Mouse (Mus musculus) kidney, adult 18-20 months (tissue): ENCODE data around the gene Sh3bp4.

ENCODE experiments used
- DNase-seq: peaks from one replicate; pipeline ENCODE4 v3.0.0; 2021

The Sh3bp4 gene

GRCm38 (mm10) chr1:89071371-89072142, 1.3 kb downstream of the Sh3bp4 start:
- DNase-seq: no peak

GRCm38 (mm10) chr1:89072143-89072990, 2.2 kb downstream of the Sh3bp4 start:
- peak; percentile 53 for DNase-seq

- DNase-seq: no peak
Observed at GRCm38 (mm10) chr1:89073291-89073846, 3.2 kb downstream of the Sh3bp4 start.

- no peak for DNase-seq
Observed at GRCm38 (mm10) chr1:89074678-89075077, 4.5 kb downstream of the Sh3bp4 start.

- DNase-seq: no peak
Observed at GRCm38 (mm10) chr1:89075120-89075519, 4.9 kb downstream of the Sh3bp4 start.

DNA sequence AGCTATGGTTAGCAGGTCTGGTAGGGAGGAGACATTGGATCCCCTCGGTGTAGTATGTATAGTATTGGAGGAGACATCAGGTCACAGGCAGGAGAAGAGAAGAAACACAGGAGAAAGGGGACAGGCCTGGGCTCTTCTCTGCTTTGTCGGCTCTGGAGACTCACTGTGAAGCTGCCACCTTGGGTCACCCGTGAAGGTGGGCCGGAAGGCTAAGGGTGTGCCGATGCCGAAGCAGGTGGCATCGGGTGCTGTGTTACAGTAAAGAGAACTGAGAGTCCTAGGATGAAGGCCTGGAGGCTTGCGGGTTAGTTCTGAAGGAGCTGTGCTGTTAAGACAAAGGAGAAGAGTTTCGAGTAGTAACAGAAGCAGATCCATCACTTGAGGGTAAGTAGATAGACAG, 6.6 kb downstream of the Sh3bp4 start:
- no peak for DNase-seq

- DNase-seq: no peak
Observed at GRCm38 (mm10) chr1:89078240-89078639, 8.0 kb downstream of the Sh3bp4 start.

GRCm38 (mm10) chr1:89078730-89079129, 8.5 kb downstream of the Sh3bp4 start:
- DNase-seq: no peak

DNA sequence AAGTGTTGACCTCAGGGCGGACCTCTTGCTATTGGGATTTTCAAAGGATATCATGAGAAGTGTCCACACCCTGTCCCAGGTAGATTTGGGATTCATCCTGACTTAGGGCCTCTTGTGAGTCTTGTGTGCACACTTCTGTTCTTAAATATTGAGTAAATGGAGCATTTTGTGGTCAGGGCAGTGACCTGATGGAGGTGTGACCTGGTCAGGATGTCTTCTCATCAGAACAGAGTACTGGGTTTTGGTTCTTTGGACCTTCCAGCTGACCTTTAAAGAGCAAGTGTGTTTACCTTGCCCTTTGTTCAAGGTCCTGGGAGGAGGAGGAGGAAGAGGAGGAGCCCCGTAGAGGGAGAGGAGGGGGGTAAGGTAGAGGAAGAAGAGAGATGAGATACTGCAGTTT, 9.0 kb downstream of the Sh3bp4 start:
- DNase-seq: no peak

DNA sequence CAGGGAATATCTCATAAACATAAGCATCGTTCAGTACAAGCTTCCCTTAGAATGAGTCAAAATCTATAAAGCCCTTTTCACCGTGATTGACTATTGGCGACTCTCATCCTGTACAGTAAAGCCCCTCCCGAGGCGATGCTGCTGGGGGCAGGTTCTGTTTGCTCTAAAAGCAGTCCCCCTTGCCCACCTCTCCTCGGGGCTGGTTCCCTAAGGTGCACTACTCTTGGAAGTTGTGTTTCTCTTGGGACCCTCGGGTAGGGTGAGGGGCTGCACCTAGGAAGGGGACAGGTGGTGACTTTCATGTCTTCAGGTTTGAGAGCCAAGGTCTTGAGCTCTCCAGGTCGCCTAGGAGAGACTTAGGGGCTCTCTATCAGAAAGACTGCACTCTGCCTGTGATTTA, 10.2 kb downstream of the Sh3bp4 start:
- DNase-seq: no peak

DNA sequence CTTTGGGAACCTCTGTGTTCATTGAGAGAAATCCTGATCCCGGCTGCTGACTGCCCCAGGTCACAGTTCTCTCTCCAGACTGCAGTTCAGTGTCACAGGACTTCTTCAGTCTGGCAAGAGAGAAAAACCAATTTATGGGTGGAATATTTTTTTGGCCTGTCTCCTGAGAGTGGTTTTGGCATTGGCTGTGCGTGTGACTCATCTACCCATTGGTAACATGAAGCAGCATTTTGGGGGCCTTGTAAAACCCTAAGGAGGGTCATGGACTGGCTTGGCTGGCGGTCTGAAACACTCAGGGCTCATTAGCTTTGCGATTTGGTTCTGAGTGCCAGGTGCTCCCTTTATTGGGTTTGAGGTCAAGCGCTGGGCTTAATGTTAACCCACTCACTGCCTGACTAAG, 10.6 kb downstream of the Sh3bp4 start:
- DNase-seq: peak; percentile 40

GRCm38 (mm10) chr1:89081371-89081770, 11.2 kb downstream of the Sh3bp4 start:
- peak; percentile 44 for DNase-seq

DNA sequence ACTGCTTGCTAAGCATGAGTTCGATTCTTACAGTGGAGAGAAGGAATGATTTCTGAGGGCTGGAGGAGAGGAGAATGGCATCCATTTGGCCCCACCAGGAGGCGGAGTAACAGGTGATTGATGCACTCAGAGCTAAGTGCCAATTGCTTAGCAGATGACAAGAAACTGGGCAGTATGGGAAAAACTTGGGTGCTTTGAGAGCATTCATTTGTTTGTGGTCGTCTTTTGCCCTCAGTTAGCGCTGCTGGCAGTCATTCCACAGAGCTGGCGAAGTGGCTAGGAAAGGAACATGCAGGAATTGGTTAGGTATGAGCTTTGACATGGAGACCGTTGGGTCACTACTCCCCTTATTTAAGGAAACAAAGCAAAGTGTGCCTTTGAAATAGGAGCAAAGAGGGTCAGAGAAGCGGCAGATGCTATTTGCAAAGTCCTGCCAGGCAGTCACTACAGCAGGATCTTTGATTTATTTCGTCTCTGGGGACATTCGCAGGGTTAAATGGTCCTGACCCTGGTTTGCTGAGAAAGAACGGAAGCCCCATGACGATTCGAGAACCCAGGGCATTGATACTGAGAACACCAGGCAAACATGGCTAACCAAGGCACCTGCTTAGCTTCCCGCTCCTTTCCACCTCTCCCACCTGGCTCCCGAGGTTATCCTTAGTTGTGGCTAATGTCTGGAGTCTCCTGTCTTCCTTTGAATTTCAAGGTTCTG, 12.1 kb downstream of the Sh3bp4 start:
- no peak for DNase-seq

- no peak for DNase-seq
Observed at GRCm38 (mm10) chr1:89086575-89087153, 16.4 kb downstream of the Sh3bp4 start.

GRCm38 (mm10) chr1:89088144-89088543, 17.9 kb downstream of the Sh3bp4 start:
- DNase-seq: no peak

GRCm38 (mm10) chr1:89088748-89089288, 18.6 kb downstream of the Sh3bp4 start:
- no peak for DNase-seq

DNA sequence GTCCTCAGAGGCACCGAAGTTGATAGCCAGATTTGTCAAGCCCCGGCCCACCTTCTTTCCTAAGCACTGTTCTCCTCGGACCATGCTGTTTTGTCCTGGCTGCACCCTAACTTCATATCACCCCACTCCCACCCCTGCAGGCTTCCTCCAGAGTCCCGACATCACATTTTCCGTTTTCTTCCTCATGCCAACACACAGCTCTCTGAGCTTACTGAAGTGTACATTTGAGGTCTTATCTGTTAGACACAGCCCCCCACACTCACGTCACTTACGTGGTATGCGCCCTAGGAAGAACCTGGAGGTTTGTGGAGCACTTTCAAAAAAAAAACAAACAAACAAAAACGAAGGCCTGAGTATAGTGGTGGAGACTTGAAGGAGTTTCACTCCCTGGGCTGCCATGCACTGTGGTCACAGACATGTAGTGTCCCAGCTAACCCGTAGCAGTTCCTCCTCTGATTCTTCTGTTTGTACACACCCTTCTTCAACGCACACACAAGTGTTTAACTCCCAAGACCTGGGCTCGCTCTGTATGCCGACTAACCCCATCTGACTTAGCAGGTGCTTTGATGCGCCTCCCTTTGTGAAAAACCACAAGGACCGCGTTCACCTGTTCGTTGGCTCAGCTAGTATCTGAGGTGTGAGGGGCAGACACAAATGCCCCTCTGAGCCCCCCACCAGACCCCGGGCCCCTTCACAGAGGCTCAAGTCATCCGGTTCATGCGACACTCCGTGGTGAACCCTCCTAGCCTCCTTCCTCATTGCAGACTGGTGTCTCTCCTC, 19.8 kb downstream of the Sh3bp4 start:
- DNase-seq: no peak

- no peak for DNase-seq
Observed at GRCm38 (mm10) chr1:89090676-89091075, 20.5 kb downstream of the Sh3bp4 start.

DNA sequence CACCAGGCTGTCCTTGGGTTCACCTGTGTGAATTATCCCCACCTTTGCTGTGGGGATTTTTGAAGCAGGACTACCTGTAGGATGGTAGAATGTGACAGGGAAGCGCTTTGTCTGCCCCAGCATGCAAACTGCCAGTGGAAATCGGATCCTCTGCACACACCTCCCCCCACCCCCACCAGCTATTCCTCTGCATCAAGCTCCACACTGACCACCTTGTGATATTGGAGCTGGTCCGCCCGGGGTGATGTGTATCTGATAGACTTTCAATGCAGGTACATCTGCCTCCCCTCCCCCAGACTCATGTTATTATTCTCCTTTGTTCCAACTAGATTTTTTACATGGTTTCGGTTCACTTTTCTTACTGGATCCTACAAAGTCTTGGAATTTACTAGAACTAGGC, 21.8 kb downstream of the Sh3bp4 start:
- DNase-seq: no peak

GRCm38 (mm10) chr1:89092442-89092991, 22.3 kb downstream of the Sh3bp4 start:
- DNase-seq: peak; percentile 41

GRCm38 (mm10) chr1:89093696-89094095, 23.5 kb downstream of the Sh3bp4 start:
- DNase-seq: no peak
